Mouse (Mus musculus): ENCODE results near the gene Ktn1.
A peak's percentile ranks its signal among the peaks of the same experiment; 100 is the strongest.

Gene Ktn1

GRCm38 (mm10) chr14:47648218-47648617 is at the start of gene Ktn1:
Gene Ktn1 (plus strand): TSS chr14:47648448.
- no peak for DNase-seq (ENCODE audit: low spot score)

- no peak for DNase-seq (ENCODE audit: low spot score)
Observed at GRCm38 (mm10) chr14:47613254-47613653, 35.0 kb upstream of the Ktn1 start.

GRCm38 (mm10) chr14:47618891-47619290 is 29.4 kb upstream of the Ktn1 start:
- DNase-seq (ENCODE audit: low spot score) = no peak

- no peak for DNase-seq (ENCODE audit: low spot score)
Observed at GRCm38 (mm10) chr14:47621901-47622300, 26.3 kb upstream of the Ktn1 start.

- DNase-seq (ENCODE audit: low spot score) = no peak
Observed at GRCm38 (mm10) chr14:47624837-47625236, 23.4 kb upstream of the Ktn1 start.

- no peak for DNase-seq (ENCODE audit: low spot score)
Observed at GRCm38 (mm10) chr14:47626143-47626542, 22.1 kb upstream of the Ktn1 start.

GRCm38 (mm10) chr14:47626812-47627211 is 21.4 kb upstream of the Ktn1 start:
- DNase-seq (ENCODE audit: low spot score) = no peak

GRCm38 (mm10) chr14:47627360-47627759 is 20.9 kb upstream of the Ktn1 start:
- no peak for DNase-seq (ENCODE audit: low spot score)

GRCm38 (mm10) chr14:47632419-47632818 is 15.8 kb upstream of the Ktn1 start:
- DNase-seq (ENCODE audit: low spot score) = no peak

- DNase-seq (ENCODE audit: low spot score) = no peak
Observed at GRCm38 (mm10) chr14:47634410-47634809, 13.8 kb upstream of the Ktn1 start.

GRCm38 (mm10) chr14:47634846-47635245 is 13.4 kb upstream of the Ktn1 start:
- DNase-seq (ENCODE audit: low spot score) = no peak

- no peak for DNase-seq (ENCODE audit: low spot score)
Observed at GRCm38 (mm10) chr14:47638316-47638895, 9.8 kb upstream of the Ktn1 start.

- no peak for DNase-seq (ENCODE audit: low spot score)
Observed at GRCm38 (mm10) chr14:47645620-47646019, 2.6 kb upstream of the Ktn1 start.

GRCm38 (mm10) chr14:47646246-47646645 is 2.0 kb upstream of the Ktn1 start:
- no peak for DNase-seq (ENCODE audit: low spot score)

GRCm38 (mm10) chr14:47646696-47647516 is 1.3 kb upstream of the Ktn1 start:
- no peak for DNase-seq (ENCODE audit: low spot score)

- DNase-seq (ENCODE audit: low spot score) = peak; percentile 83
Observed at GRCm38 (mm10) chr14:47648706-47649630, 720 bp downstream of the Ktn1 start.

- DNase-seq (ENCODE audit: low spot score) = peak; percentile 73
Observed at GRCm38 (mm10) chr14:47649631-47650337, 1.5 kb downstream of the Ktn1 start.

GRCm38 (mm10) chr14:47650338-47650720 is 2.1 kb downstream of the Ktn1 start:
- DNase-seq (ENCODE audit: low spot score) = no peak

- DNase-seq (ENCODE audit: low spot score) = no peak
Observed at GRCm38 (mm10) chr14:47651272-47651671, 3.0 kb downstream of the Ktn1 start.

- no peak for DNase-seq (ENCODE audit: low spot score)
Observed at GRCm38 (mm10) chr14:47655444-47655843, 7.2 kb downstream of the Ktn1 start.

GRCm38 (mm10) chr14:47663844-47664469 is 15.7 kb downstream of the Ktn1 start:
- DNase-seq (ENCODE audit: low spot score) = no peak
